Mouse (Mus musculus) stomach, postnatal 0 days (tissue): Measurements from ENCODE around the gene Serinc2.

Source experiments
- CTCF ChIP-seq: IDR thresholded peaks from 2 replicates; pipeline ENCODE4 v1.5.1; 2016; ENCODE audit warnings: antibody characterized with exemption, low read depth, mild to moderate bottlenecking, moderate library complexity
- EP300 ChIP-seq: optimal IDR thresholded peaks from 2 replicates; pipeline ENCODE3; 2016; ENCODE audit warnings: antibody characterized with exemption

- TF ChIP-seq CTCF (no peak), EP300 (no peak)
Measured at GRCm38 (mm10) chr4:130213197-130213596, 65.8 kb downstream of the Serinc2 start.
